Mouse (Mus musculus): Measurements from ENCODE around the gene Ghsr. TPM values are rescaled to one million over a fixed set of nuclear protein-coding genes. Genes with fewer than 3 reads are reported as not detected.

Ghsr gene
- total and polyA plus RNA-seq, 3 experiments, result not detected

- H3K36me3 ChIP-seq (replicated peaks in 1 of 2; ENCODE audit: control insufficient read depth in 1 of 2, insufficient read depth in 1 of 2, low read length in 1 of 2), result no peaks in the 10 kb centered on the region
- no peaks in the 10 kb centered on the region for H3K4me1 ChIP-seq (ENCODE audit: control insufficient read depth in 1 of 2, insufficient read depth in 2 of 2)
- H3K4me3 ChIP-seq (replicated peaks in 1 of 3; ENCODE audit: low read depth in 2 of 3, low read length in 2 of 3, poor library complexity in 1 of 3), result no peak overlapping the region
- TF ChIP-seq GABPA (IDR thresholded peaks at IDR 0.05; ENCODE audit: insufficient replicate concordance, low read depth, low read length) (no peak), ZMIZ1 (IDR thresholded peaks at IDR 0.05; ENCODE audit: low read depth, low read length) (no peak), MYC (IDR thresholded peaks at IDR 0.05; ENCODE audit: low read depth, low read length) (no peak), SMC3 (IDR thresholded peaks at IDR 0.05; ENCODE audit: low read depth, low read length) (no peak), ZC3H11A (IDR thresholded peaks at IDR 0.05; ENCODE audit: low read depth, low read length) (no peak), MAFK (IDR thresholded peaks at IDR 0.05; ENCODE audit: insufficient replicate concordance, low read length) (no peak), NELFE (IDR thresholded peaks at IDR 0.05; ENCODE audit: low read depth, low read length) (no peak), MEF2A (IDR thresholded peaks at IDR 0.05; ENCODE audit: borderline replicate concordance, low read depth, low read length) (no peak), USF1 (IDR thresholded peaks at IDR 0.05; ENCODE audit: low read depth, low read length) (no peak), EP300 (IDR thresholded peaks at IDR 0.05; ENCODE audit: low read length) (no peak), ZNF384 (IDR thresholded peaks at IDR 0.05; ENCODE audit: low read depth, low read length) (no peak), CTCF (conservative IDR thresholded peaks at IDR 0.05 in 1 of 2, IDR thresholded peaks at IDR 0.05 in 1 of 2; ENCODE audit: low read depth in 2 of 2, low read length in 2 of 2) (no peak), CHD2 (IDR thresholded peaks at IDR 0.05; ENCODE audit: low read length) (no peak), UBTF (IDR thresholded peaks at IDR 0.05; ENCODE audit: low read depth, low read length) (no peak), TCF12 (IDR thresholded peaks at IDR 0.05; ENCODE audit: low read depth, low read length) (no peak), BHLHE40 (IDR thresholded peaks at IDR 0.05; ENCODE audit: low read depth, low read length) (no peak)
- H3K27me3 ChIP-seq (replicated peaks), result no peaks in the 10 kb centered on the region
- no peak for DNase-seq (ENCODE audit: extremely low read depth)
- dilution Hi-C loops (cut with MboI; ENCODE audit: extremely low pct_ligation_motif_present, extremely low pct_unique_long_range_greater_than_20kb, low sequenced_read_pairs), result no loop called here
- no peak overlapping the region for H3K27ac ChIP-seq (ENCODE audit: insufficient read depth, low read depth)
- H3K9ac ChIP-seq (ENCODE audit: insufficient read depth, low read depth), result no peak overlapping the region
- no peaks in the 10 kb centered on the region for H3K79me2 ChIP-seq (replicated peaks; ENCODE audit: control insufficient read depth, extremely low read depth, insufficient read depth, poor library complexity, severe bottlenecking)
- no peak overlapping the region for H3K4me2 ChIP-seq (ENCODE audit: insufficient read depth, low read depth, poor library complexity, severe bottlenecking)
- in situ Hi-C loops (cut with MboI; ENCODE audit: low pct_ligation_motif_present, low pct_unique_long_range_greater_than_20kb, low sequenced_read_pairs), result no loop called here
- H3K9me3 ChIP-seq (replicated peaks; ENCODE audit: low read length), result no peaks in the 10 kb centered on the region
These were observed 11.9 kb upstream of the Ghsr start for GRCm38 (mm10) chr3:27359100-27359720.

DNA sequence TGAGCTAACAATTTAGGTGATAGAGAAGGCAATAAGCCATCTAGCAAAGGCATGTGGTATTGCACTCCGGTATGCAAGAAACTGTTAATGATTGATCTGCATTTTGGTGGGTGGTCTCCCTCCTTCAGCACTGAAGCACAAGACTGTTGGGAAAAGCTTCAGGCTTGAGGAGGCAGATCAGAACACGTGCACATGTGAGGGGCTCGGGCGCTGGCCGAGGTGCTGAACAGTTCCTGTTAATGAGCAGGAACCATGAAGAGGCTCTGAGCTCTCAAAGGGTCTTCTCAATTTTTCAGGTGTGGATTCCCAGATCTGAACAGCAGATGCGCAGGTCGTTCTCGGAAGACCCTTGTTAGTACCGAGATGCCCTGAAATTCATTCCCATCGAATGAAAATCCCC, 1.0 kb upstream of the Ghsr start:
- H3K4me1 ChIP-seq (ENCODE audit: control insufficient read depth in 1 of 2, insufficient read depth in 2 of 2), result no peaks in the 10 kb centered on the region; a peak in 1 of 4 replicates
- no peaks in the 10 kb centered on the region for H3K79me2 ChIP-seq (replicated peaks; ENCODE audit: control insufficient read depth, extremely low read depth, insufficient read depth, poor library complexity, severe bottlenecking)
- dilution Hi-C loops (cut with MboI; ENCODE audit: extremely low pct_ligation_motif_present, extremely low pct_unique_long_range_greater_than_20kb, low sequenced_read_pairs), result no loop called here
- H3K36me3 ChIP-seq (replicated peaks in 1 of 2; ENCODE audit: control insufficient read depth in 1 of 2, insufficient read depth in 1 of 2, low read length in 1 of 2), result no peaks in the 10 kb centered on the region
- no peak overlapping the region for H3K9ac ChIP-seq (ENCODE audit: insufficient read depth, low read depth)
- no peaks in the 10 kb centered on the region for H3K27me3 ChIP-seq (replicated peaks)
- peaks cover 5% of the 10 kb centered on the region for H3K9me3 ChIP-seq (replicated peaks; ENCODE audit: low read length)
- in situ Hi-C loops (cut with MboI; ENCODE audit: low pct_ligation_motif_present, low pct_unique_long_range_greater_than_20kb, low sequenced_read_pairs), result no loop called here
- H3K27ac ChIP-seq (ENCODE audit: insufficient read depth, low read depth), result no peak overlapping the region
- no peak for DNase-seq (ENCODE audit: extremely low read depth)
- H3K4me3 ChIP-seq (replicated peaks in 1 of 3; ENCODE audit: low read depth in 2 of 3, low read length in 2 of 3, poor library complexity in 1 of 3), result no peak overlapping the region
- no peak overlapping the region for H3K4me2 ChIP-seq (ENCODE audit: insufficient read depth, low read depth, poor library complexity, severe bottlenecking)
- TF ChIP-seq BHLHE40 (IDR thresholded peaks at IDR 0.05; ENCODE audit: low read depth, low read length) (peak; percentile 78), USF1 (IDR thresholded peaks at IDR 0.05; ENCODE audit: low read depth, low read length) (no peak), MAX (IDR thresholded peaks at IDR 0.05; ENCODE audit: low read length) (0 out of 2 replicates have a peak, but pooled peaks have one; percentile 38), JUND (conservative IDR thresholded peaks at IDR 0.05; ENCODE audit: low read depth, low read length) (no peak), MXI1 (IDR thresholded peaks at IDR 0.05; ENCODE audit: low read depth, low read length) (peak; percentile 92), KAT2A (IDR thresholded peaks at IDR 0.05; ENCODE audit: insufficient replicate concordance, low read length) (no peak), EP300 (IDR thresholded peaks at IDR 0.05; ENCODE audit: low read length) (no peak), ZC3H11A (IDR thresholded peaks at IDR 0.05; ENCODE audit: low read depth, low read length) (no peak), MEF2A (IDR thresholded peaks at IDR 0.05; ENCODE audit: borderline replicate concordance, low read depth, low read length) (no peak), PAX5 (IDR thresholded peaks at IDR 0.05; ENCODE audit: low read length) (no peak), TCF12 (IDR thresholded peaks at IDR 0.05; ENCODE audit: low read depth, low read length) (no peak), ZMIZ1 (IDR thresholded peaks at IDR 0.05; ENCODE audit: low read depth, low read length) (no peak)

Measured in CH12.LX (cell line).